In genomic region chr8:111536978-111537764, GRCm38 (mm10) we compare ENCODE assay signal across 8 mouse cellular contexts. TPM values are rescaled to one million over a fixed set of nuclear protein-coding genes. Genes with fewer than 3 reads are reported as not detected.
DNase-seq lines count a peak whose midpoint lies in the region; ATAC-seq and TF ChIP-seq lines count a peak whose summit lies in the region.

No protein-coding gene starts in this region.

- intact Hi-C loops in heart, postnatal 10 days (cut with DNase I) = loop anchor here (1.0 to 10.0 kb wide), 3 partner anchors 14 to 288 kb away; no protein-coding TSS in a partner anchor

- peak overlapping the region; percentile 96 for H3K9ac ChIP-seq in embryonic facial prominence, embryonic 14.5 days (ENCODE audit: low read depth, low read length)
- peak overlapping the region; percentile 99 for H3K9ac ChIP-seq in neural tube, embryonic 13.5 days

- H3K27me3 ChIP-seq in C2C12 (ENCODE audit: control insufficient read depth, insufficient read depth, insufficient read length) = no peaks in the 10 kb centered on the region
- no peaks in the 10 kb centered on the region for H3K27me3 ChIP-seq in embryonic facial prominence, embryonic 14.5 days (replicated peaks; ENCODE audit: control insufficient read depth, insufficient read depth, low read length)
- H3K27me3 ChIP-seq in neural tube, embryonic 13.5 days = no peaks in the 10 kb centered on the region
- H3K27me3 ChIP-seq in thymus, adult 2 months (ENCODE audit: control insufficient read depth, insufficient read depth, low read length) = no peaks in the 10 kb centered on the region

- DNase-seq in adrenal gland, postnatal 36 days = peak; percentile 43 to 45
- peak; percentile 52 for DNase-seq in embryonic facial prominence, embryonic 14.5 days (ENCODE audit: low spot score)
- DNase-seq in heart, postnatal 10 days = peak; percentile 51 to 60
- peak; percentile 56 to 67 for DNase-seq in kidney, postnatal 4 days
- peak; percentile 63 for DNase-seq in lung, adult 2 months
- DNase-seq in thymus, adult 2 months = peak; percentile 78

- peak overlapping the region; percentile 89 for H3K4me3 ChIP-seq in C2C12 (ENCODE audit: insufficient read depth, poor library complexity, severe bottlenecking)
- H3K4me3 ChIP-seq in embryonic facial prominence, embryonic 14.5 days (ENCODE audit: low read depth, low read length) = peak overlapping the region; percentile 93
- H3K4me3 ChIP-seq in lung, adult 2 months (replicated peaks; ENCODE audit: extremely low read depth, low read depth, low read length) = peak overlapping the region; percentile 80
- H3K4me3 ChIP-seq in neural tube, embryonic 13.5 days = peak overlapping the region; percentile 100
- peak overlapping the region; percentile 86 for H3K4me3 ChIP-seq in thymus, adult 2 months (ENCODE audit: control insufficient read depth, insufficient read depth, low read length)

- peaks cover 15% of the 10 kb centered on the region for H3K36me3 ChIP-seq in C2C12 (ENCODE audit: control insufficient read depth, insufficient read depth)
- H3K36me3 ChIP-seq in embryonic facial prominence, embryonic 14.5 days (ENCODE audit: control insufficient read depth, insufficient read depth, low read length) = peaks cover 5% of the 10 kb centered on the region; the same call in 1 of the 2 replicates
- H3K36me3 ChIP-seq in neural tube, embryonic 13.5 days = no peaks in the 10 kb centered on the region
- H3K36me3 ChIP-seq in thymus, adult 2 months (ENCODE audit: control insufficient read depth, insufficient read depth, low read length) = no peaks in the 10 kb centered on the region

- under 1% methylated on average over 54 of the region's 64 CpGs for WGBS in embryonic facial prominence, embryonic 14.5 days
- under 1% methylated on average over 64 of the region's 64 CpGs for WGBS in lung, adult 2 months
- WGBS in neural tube, embryonic 13.5 days = 0% methylated on average over 63 of the region's 64 CpGs
- WGBS in thymus, adult 2 months = under 1% methylated on average over 64 of the region's 64 CpGs

- peak; percentile 19; the same call in 1 of the 2 replicates for ATAC-seq in embryonic facial prominence, embryonic 14.5 days (ENCODE audit: low read depth)
- ATAC-seq in neural tube, embryonic 13.5 days (ENCODE audit: low read depth) = peak; percentile 61

- no peak for TF ChIP-seq POLR2A in lung, adult 2 months (IDR thresholded peaks at IDR 0.05; ENCODE audit: borderline replicate concordance, extremely low read depth, low read depth, low read length)
- TF ChIP-seq POLR2A in thymus, adult 2 months (IDR thresholded peaks at IDR 0.05; ENCODE audit: control insufficient read depth, extremely low read depth, insufficient read depth, low read length, poor library complexity) = no peak

- H3K9me3 ChIP-seq in embryonic facial prominence, embryonic 14.5 days (ENCODE audit: control insufficient read depth, low read length) = no peaks in the 10 kb centered on the region
- no peaks in the 10 kb centered on the region for H3K9me3 ChIP-seq in neural tube, embryonic 13.5 days

- H3K27ac ChIP-seq in embryonic facial prominence, embryonic 14.5 days (replicated peaks; ENCODE audit: low read depth, low read length) = peak overlapping the region; percentile 94
- H3K27ac ChIP-seq in neural tube, embryonic 13.5 days (replicated peaks) = peak overlapping the region; percentile 98
- H3K27ac ChIP-seq in thymus, adult 2 months (ENCODE audit: control insufficient read depth, insufficient read depth, low read length) = peak overlapping the region; percentile 87

- peaks cover 55% of the 10 kb centered on the region for H3K79me3 ChIP-seq in C2C12 (ENCODE audit: low read depth)

- H3ac ChIP-seq in C2C12 (ENCODE audit: control insufficient read depth, insufficient read length, low read depth) = peak overlapping the region; percentile 95

- H3K4me2 ChIP-seq in embryonic facial prominence, embryonic 14.5 days (ENCODE audit: low read depth, low read length) = peak overlapping the region; percentile 71
- peak overlapping the region; percentile 96 for H3K4me2 ChIP-seq in neural tube, embryonic 13.5 days

- TF ChIP-seq CTCF in C2C12 (IDR thresholded peaks at IDR 0.05; ENCODE audit: control insufficient read depth, insufficient read depth, insufficient read length) = no peak
- no peak for TF ChIP-seq CTCF in lung, adult 2 months (IDR thresholded peaks at IDR 0.05; ENCODE audit: insufficient read depth, low read length)
- no peak for TF ChIP-seq CTCF in thymus, adult 2 months (IDR thresholded peaks at IDR 0.05; ENCODE audit: borderline replicate concordance, control insufficient read depth, extremely low read depth, insufficient read depth, low read length, poor library complexity)

- H3K79me2 ChIP-seq in C2C12 (ENCODE audit: control insufficient read depth, insufficient read depth) = peaks cover 57% of the 10 kb centered on the region

- peaks cover 28% of the 10 kb centered on the region for H3K4me1 ChIP-seq in embryonic facial prominence, embryonic 14.5 days (ENCODE audit: control insufficient read depth, insufficient read depth, low read length)
- peaks cover 15% of the 10 kb centered on the region; the same call in 1 of the 2 replicates for H3K4me1 ChIP-seq in lung, adult 2 months (ENCODE audit: control insufficient read depth, insufficient read depth, low read length)
- peaks cover 44% of the 10 kb centered on the region for H3K4me1 ChIP-seq in neural tube, embryonic 13.5 days (replicated peaks)
- peaks cover 11% of the 10 kb centered on the region for H3K4me1 ChIP-seq in thymus, adult 2 months (replicated peaks; ENCODE audit: control insufficient read depth, insufficient read depth, low read length)

TF ChIP-seq in C2C12, 6 proteins besides CTCF, POLR2A, EP300 and RAD21:
- TF ChIP-seq USF1 (IDR thresholded peaks at IDR 0.05; ENCODE audit: low read depth) (no peak), MYOG (IDR thresholded peaks at IDR 0.05; ENCODE audit: control insufficient read depth, extremely low read depth, insufficient read length) (no peak), MAX (IDR thresholded peaks at IDR 0.05) (no peak), MYOD1 (IDR thresholded peaks at IDR 0.05; ENCODE audit: control insufficient read depth, insufficient read length, low read depth) (no peak), FOSL1 (IDR thresholded peaks at IDR 0.05; ENCODE audit: insufficient read depth, low read length, poor library complexity, severe bottlenecking) (no peak), CEBPB (IDR thresholded peaks at IDR 0.05; ENCODE audit: low read depth) (no peak)
TF ChIP-seq in C2C12: peak in this region for 0.

RNA-seq across cellular contexts. Expression of gene Znrf1, which starts 1.3 kb away (rescaled TPM):
- polyA plus RNA-seq in C2C12 (2012; fragmentation: generic; extraction: Trizol) = 36.6 TPM
- 10 to 100 TPM; 38.1 to 40.6 TPM for total RNA-seq in adrenal gland, postnatal 36 days (2021)
- 35.6 and 39.1 TPM in 2 replicates for polyA plus RNA-seq in embryonic facial prominence, embryonic 14.5 days (2014; fragmentation: Nextera tagmentation; extraction: Ambion mirVana)
- total RNA-seq in heart, postnatal 10 days (2021) = 10 to 100 TPM; 66.2 to 69.2 TPM
- polyA plus RNA-seq in lung, adult 2 months (2012; rRNA removed) = 103 and 116 TPM in 2 replicates
- polyA plus RNA-seq in neural tube, embryonic 13.5 days (2015; fragmentation: Nextera tagmentation; extraction: Ambion mirVana) = 86.8 and 100.0 TPM in 2 replicates
- 946 and 968 TPM in 2 replicates for polyA plus RNA-seq in thymus, adult 2 months (2012; rRNA removed)

RNA-seq across cellular contexts. Expression of gene Wdr59, which starts 15.3 kb away (rescaled TPM):
- polyA plus RNA-seq in C2C12 (2012; fragmentation: generic; extraction: Trizol) = 6.7 TPM
- total RNA-seq in adrenal gland, postnatal 36 days (2021) = 10 to 100 TPM; 10.4 to 12.8 TPM
- polyA plus RNA-seq in embryonic facial prominence, embryonic 14.5 days (2014; fragmentation: Nextera tagmentation; extraction: Ambion mirVana) = 4.6 and 4.7 TPM in 2 replicates
- 10 to 100 TPM in 1 of 2 experiments, 1 to 10 TPM in 1; 10.0 to 10.2 TPM for total RNA-seq in heart, postnatal 10 days (2021)
- 6.7 and 8.9 TPM in 2 replicates for polyA plus RNA-seq in lung, adult 2 months (2012; rRNA removed)
- polyA plus RNA-seq in neural tube, embryonic 13.5 days (2015; fragmentation: Nextera tagmentation; extraction: Ambion mirVana) = 7.3 and 8.5 TPM in 2 replicates
- 9.0 and 10.1 TPM in 2 replicates for polyA plus RNA-seq in thymus, adult 2 months (2012; rRNA removed)

Comparison
In these comparisons a context has a peak if more than half of its experiments do, and no peak if none do; other contexts are left out.
1. Peak in every context shown above with its lines: DNase-seq, ATAC-seq, H3K4me3 ChIP-seq and H3K27ac ChIP-seq.